Mouse (Mus musculus): ENCODE results near the gene Rab33a.
A peak's percentile ranks its signal among the peaks of the same experiment; 100 is the strongest.

The Rab33a gene

GRCm38 (mm10) chrX:48518808-48519548 is at the start of gene Rab33a:
Gene Rab33a, plus strand, starts transcription at chrX:48519285.
- Histone ChIP-seq H3K27me3 (ENCODE audit: control insufficient read depth, insufficient read depth, low read length, poor library complexity, severe bottlenecking) (no peaks in the 10 kb centered on the region), H3K36me3 (ENCODE audit: control insufficient read depth, insufficient read depth, low read length, poor library complexity, severe bottlenecking) (no peaks in the 10 kb centered on the region)
- DNase-seq (ENCODE audit: low read depth, low spot score): peak; percentile 15

DNA sequence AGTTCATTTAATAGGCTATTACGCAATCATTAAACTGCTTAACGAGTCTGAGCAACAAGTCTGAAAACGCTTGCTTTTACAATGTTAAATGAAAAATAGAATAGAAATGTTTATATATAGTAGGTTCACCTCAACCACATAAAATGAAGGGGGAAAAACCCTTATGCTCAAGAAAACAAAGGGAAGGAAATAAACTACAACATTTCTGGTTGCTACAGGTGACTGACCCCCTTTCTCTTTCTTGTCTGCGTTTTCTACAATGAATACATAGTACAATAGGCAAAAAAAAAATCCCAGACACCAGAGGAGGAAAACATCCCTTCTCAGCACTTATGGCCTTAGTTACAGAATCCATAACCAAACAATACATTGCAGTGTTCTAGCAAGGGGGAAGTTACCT is 38.0 kb upstream of the Rab33a start:
- H3K36me3 ChIP-seq (ENCODE audit: control insufficient read depth, insufficient read depth, low read length, poor library complexity, severe bottlenecking): peaks cover 3% of the 10 kb centered on the region; the same call in 1 of the 2 replicates
- no peak for DNase-seq (ENCODE audit: low read depth, low spot score)

GRCm38 (mm10) chrX:48481687-48482086 is 37.4 kb upstream of the Rab33a start:
- H3K27me3 ChIP-seq (ENCODE audit: control insufficient read depth, insufficient read depth, low read length, poor library complexity, severe bottlenecking): no peaks in the 10 kb centered on the region
- DNase-seq (ENCODE audit: low read depth, low spot score): no peak
- peaks cover 3% of the 10 kb centered on the region; the same call in 1 of the 2 replicates for H3K36me3 ChIP-seq (ENCODE audit: control insufficient read depth, insufficient read depth, low read length, poor library complexity, severe bottlenecking)

More for the DNA sequence above, 38.0 kb upstream of the Rab33a start:
- no peaks in the 10 kb centered on the region for H3K27me3 ChIP-seq (ENCODE audit: control insufficient read depth, insufficient read depth, low read length, poor library complexity, severe bottlenecking)

GRCm38 (mm10) chrX:48493763-48494162 is 25.3 kb upstream of the Rab33a start:
- Histone ChIP-seq H3K27me3 (ENCODE audit: control insufficient read depth, insufficient read depth, low read length, poor library complexity, severe bottlenecking) (no peaks in the 10 kb centered on the region), H3K36me3 (ENCODE audit: control insufficient read depth, insufficient read depth, low read length, poor library complexity, severe bottlenecking) (0 out of 2 replicates have a peak, but pooled peaks cover 2% of the 10 kb centered on the region)
- no peak for DNase-seq (ENCODE audit: low read depth, low spot score)

GRCm38 (mm10) chrX:48513166-48513807 is 5.8 kb upstream of the Rab33a start, which contains the start of gene Aifm1:
Gene Aifm1, minus strand, starts transcription at chrX:48513563.
- Histone ChIP-seq H3K27me3 (ENCODE audit: control insufficient read depth, insufficient read depth, low read length, poor library complexity, severe bottlenecking) (no peaks in the 10 kb centered on the region), H3K36me3 (ENCODE audit: control insufficient read depth, insufficient read depth, low read length, poor library complexity, severe bottlenecking) (no peaks in the 10 kb centered on the region)
- DNase-seq (ENCODE audit: low read depth, low spot score): peak; percentile 94

DNA sequence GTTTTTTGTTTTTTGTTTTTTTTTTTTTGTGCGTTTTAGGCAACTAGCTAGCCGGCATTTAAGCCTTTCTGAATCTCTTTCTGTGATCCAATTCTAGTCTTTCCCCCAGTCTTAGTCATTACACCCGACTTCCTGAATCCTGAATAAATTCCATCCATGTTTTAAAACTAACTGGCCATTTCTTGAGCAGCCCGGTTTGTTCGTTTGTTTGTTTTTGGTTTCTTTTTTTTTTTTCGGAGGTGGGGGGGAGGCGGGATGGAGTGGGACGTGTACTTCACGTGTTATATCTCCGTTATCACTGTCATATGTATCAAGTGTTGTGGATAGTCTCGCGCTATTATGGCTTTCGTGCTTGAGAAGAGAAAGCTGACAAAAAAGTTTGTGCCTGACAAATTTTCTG is 5.3 kb upstream of the Rab33a start:
- Histone ChIP-seq H3K27me3 (ENCODE audit: control insufficient read depth, insufficient read depth, low read length, poor library complexity, severe bottlenecking) (no peaks in the 10 kb centered on the region), H3K36me3 (ENCODE audit: control insufficient read depth, insufficient read depth, low read length, poor library complexity, severe bottlenecking) (no peaks in the 10 kb centered on the region)
- DNase-seq (ENCODE audit: low read depth, low spot score): peak; percentile 36

GRCm38 (mm10) chrX:48518211-48518807 is 776 bp upstream of the Rab33a start:
- DNase-seq (ENCODE audit: low read depth, low spot score): peak; percentile 1
- no peaks in the 10 kb centered on the region for H3K27me3 ChIP-seq (ENCODE audit: control insufficient read depth, insufficient read depth, low read length, poor library complexity, severe bottlenecking)

DNA sequence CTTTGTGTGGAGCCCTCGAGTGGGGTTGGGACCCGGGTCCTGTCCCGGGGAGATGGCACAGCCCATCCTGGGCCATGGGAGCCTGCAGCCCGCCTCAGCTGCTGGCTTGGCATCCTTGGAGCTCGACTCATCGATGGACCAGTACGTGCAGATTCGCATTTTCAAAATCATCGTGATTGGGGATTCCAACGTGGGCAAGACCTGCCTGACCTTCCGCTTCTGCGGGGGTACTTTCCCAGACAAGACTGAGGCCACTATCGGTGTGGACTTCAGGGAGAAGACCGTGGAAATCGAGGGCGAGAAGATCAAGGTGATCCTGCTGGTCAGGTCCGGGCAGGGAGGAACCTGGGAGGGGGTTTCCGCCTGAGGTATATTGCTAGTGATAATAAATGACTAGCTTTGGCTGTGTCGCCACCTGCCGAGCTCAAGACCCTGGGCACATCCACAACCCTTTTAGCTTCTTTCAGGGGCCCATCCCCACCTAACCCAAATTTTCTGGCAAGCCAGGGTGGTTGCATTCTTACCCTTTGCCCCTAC is 532 bp downstream of the Rab33a start:
- no peak for DNase-seq (ENCODE audit: low read depth, low spot score)
- H3K36me3 ChIP-seq (ENCODE audit: control insufficient read depth, insufficient read depth, low read length, poor library complexity, severe bottlenecking): no peaks in the 10 kb centered on the region
- no peaks in the 10 kb centered on the region for H3K27me3 ChIP-seq (ENCODE audit: control insufficient read depth, insufficient read depth, low read length, poor library complexity, severe bottlenecking)

More at GRCm38 (mm10) chrX:48518211-48518807, 776 bp upstream of the Rab33a start:
- H3K36me3 ChIP-seq (ENCODE audit: control insufficient read depth, insufficient read depth, low read length, poor library complexity, severe bottlenecking): no peaks in the 10 kb centered on the region

DNA sequence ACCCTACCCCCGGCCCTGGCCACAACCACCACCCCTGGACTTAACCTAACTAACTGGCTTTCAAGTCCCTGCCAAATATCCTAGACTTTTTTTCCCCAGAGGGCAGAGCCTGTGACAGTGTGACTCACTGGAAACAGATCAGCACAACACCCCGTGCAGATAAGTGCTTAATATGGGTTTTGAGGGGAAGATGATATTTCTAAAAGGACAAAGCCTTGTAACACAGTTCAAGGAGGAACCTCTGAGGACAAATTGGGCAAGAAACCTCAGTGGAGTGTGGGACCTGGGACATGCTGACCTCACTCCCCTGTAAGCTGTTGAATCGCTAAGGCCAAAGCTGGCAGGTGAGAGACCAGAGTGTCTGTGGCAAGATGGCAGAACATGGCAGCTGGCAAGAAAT is 2.6 kb downstream of the Rab33a start:
- no peak for DNase-seq (ENCODE audit: low read depth, low spot score)
- Histone ChIP-seq H3K27me3 (ENCODE audit: control insufficient read depth, insufficient read depth, low read length, poor library complexity, severe bottlenecking) (no peaks in the 10 kb centered on the region), H3K36me3 (ENCODE audit: control insufficient read depth, insufficient read depth, low read length, poor library complexity, severe bottlenecking) (no peaks in the 10 kb centered on the region)

DNA sequence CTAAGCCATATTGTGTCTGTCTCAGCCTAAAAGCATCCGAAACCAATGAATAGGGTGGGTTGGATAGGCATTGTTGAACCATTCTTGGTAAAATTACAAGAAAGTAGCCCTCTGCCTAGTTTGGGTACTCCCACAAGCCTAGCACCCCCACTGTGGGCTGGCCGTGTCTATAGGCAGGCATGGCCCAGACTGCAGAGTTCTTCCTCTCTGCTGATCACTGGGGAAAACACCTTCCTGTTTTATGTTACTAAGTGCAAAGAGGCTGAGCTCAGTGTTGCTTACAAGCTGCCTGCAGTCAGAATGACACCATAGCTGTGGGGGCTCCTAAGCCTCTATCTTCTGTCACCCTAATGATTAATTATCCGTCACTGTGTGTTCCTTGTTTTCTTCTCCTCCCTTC is 4.4 kb downstream of the Rab33a start:
- no peaks in the 10 kb centered on the region for H3K36me3 ChIP-seq (ENCODE audit: control insufficient read depth, insufficient read depth, low read length, poor library complexity, severe bottlenecking)
- H3K27me3 ChIP-seq (ENCODE audit: control insufficient read depth, insufficient read depth, low read length, poor library complexity, severe bottlenecking): no peaks in the 10 kb centered on the region
- DNase-seq (ENCODE audit: low read depth, low spot score): peak; percentile 19

GRCm38 (mm10) chrX:48525332-48525731 is 6.2 kb downstream of the Rab33a start:
- no peaks in the 10 kb centered on the region for H3K36me3 ChIP-seq (ENCODE audit: control insufficient read depth, insufficient read depth, low read length, poor library complexity, severe bottlenecking)
- H3K27me3 ChIP-seq (ENCODE audit: control insufficient read depth, insufficient read depth, low read length, poor library complexity, severe bottlenecking): no peaks in the 10 kb centered on the region
- no peak for DNase-seq (ENCODE audit: low read depth, low spot score)

DNA sequence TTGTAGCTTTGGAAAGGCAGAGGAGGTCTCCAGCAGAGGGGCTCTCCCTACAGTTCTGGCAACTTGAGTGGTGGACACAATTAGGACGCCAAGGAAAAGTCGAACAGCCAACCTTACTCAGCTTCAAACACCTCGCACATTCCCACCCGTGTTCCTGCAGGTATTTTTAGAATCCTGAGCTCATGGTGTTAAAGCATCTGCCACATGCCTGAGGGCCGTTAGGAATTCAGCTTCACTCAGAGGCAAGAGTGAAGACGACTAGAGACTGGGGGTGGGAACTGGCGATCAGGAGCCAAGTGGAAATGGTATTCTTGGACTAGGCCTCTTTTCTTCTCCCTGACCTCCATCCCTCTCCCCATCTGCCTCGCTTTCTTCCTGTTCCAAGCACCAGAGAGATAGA is 6.8 kb downstream of the Rab33a start:
- no peak for DNase-seq (ENCODE audit: low read depth, low spot score)
- Histone ChIP-seq H3K27me3 (ENCODE audit: control insufficient read depth, insufficient read depth, low read length, poor library complexity, severe bottlenecking) (no peaks in the 10 kb centered on the region), H3K36me3 (ENCODE audit: control insufficient read depth, insufficient read depth, low read length, poor library complexity, severe bottlenecking) (no peaks in the 10 kb centered on the region)

GRCm38 (mm10) chrX:48526435-48526834 is 7.3 kb downstream of the Rab33a start:
- H3K36me3 ChIP-seq (ENCODE audit: control insufficient read depth, insufficient read depth, low read length, poor library complexity, severe bottlenecking): no peaks in the 10 kb centered on the region
- no peaks in the 10 kb centered on the region for H3K27me3 ChIP-seq (ENCODE audit: control insufficient read depth, insufficient read depth, low read length, poor library complexity, severe bottlenecking)
- no peak for DNase-seq (ENCODE audit: low read depth, low spot score)

DNA sequence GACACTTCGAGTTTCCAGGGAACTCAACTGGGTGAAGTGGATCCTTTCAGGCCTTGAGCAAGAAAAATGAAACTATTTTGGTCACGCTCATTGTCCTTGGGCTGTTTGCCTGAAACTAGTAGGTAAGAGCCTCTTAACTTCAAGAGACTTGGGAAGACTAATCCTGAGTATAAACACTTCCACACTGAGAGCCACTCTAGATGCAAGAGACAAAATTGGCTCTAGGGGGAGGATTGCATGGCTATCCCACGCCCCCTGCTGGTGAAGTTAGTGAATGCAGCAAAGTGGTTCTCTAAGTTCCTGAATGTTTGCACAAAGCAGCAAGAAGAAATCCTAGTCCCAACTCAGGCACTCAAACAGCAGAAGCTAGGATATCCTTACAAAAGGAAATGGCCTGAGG is 13.1 kb downstream of the Rab33a start:
- Histone ChIP-seq H3K27me3 (ENCODE audit: control insufficient read depth, insufficient read depth, low read length, poor library complexity, severe bottlenecking) (no peaks in the 10 kb centered on the region), H3K36me3 (ENCODE audit: control insufficient read depth, insufficient read depth, low read length, poor library complexity, severe bottlenecking) (no peaks in the 10 kb centered on the region)
- peak; percentile 76 for DNase-seq (ENCODE audit: low read depth, low spot score)

Measured in splenic B cell, adult 2 months (primary cell).